Mouse (Mus musculus) mouse trophoblast stem cell (cell line): ENCODE data around the gene Abca12.

Source experiments
- in situ Hi-C, 2 experiments: fragments of 300-500 bp; cut with MseI, MboI; formaldehyde crosslinking; loops; 2 replicates in 1 of 2; 3 replicates in 1 of 2; pipeline ENCODE4 v1.15.1; 2025

Abca12 gene

DNA sequence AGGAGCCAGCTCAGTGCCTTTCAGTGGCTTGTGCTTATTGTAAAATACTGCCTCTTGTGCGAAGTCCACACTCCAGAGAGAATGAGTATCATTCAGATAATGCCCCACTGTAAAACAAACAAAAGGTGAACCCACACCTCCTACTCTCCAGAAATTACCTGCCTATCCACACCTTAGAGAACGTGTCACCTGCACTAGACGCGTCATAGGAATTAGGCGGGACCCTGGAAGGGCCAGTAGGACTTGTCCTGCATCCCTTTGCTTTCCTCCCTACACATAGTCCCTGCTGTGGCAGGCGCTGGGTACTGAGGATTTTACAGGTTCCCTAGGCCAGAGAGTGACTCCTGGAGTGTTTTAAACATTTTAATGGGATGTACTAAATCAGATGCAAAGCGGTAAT lies at the start of gene Abca12:
Gene Abca12 (minus strand): TSS at position 101 of the 400 bp plus-strand sequence.
- in situ Hi-C loops: no loop called here

DNA sequence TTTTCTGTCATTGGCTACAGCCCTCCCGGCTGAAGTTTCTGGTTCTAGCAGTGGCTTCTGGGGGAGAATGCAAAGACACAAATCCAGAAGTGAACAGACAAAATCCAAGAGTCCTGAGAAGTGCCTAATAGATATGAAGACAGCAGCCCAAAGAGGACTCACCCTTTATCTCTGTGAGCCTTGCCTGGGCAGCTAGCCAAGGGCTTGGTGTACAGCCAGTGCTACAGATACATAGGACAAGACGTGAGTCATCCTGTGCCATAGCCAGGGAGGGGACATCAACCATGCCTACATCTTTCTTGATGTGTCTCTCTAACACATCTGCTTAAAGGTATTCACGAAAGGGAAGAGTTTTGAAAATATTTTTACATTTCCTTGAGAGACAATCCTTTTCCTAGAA lies 43.3 kb upstream of the Abca12 start:
- in situ Hi-C loops: no loop called here

DNA sequence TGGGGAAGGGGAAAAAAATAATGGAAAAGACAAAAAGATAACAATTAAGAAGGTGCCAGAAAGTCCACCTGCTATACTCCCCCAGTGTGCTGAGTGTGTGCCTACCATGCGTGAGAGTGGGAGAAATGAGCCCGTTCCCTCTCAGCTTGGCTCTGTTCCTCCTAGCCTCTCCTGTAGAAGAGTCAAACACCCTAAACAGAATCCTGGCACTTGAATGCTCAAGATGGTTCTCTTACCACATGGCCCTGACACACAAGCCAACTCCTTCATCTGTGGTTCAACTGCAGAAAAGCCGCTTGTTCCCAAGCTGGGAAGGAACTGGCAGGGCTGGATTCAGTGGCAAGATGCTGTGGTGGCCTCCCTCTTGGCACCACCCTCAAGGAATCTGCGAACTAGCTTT lies 32.7 kb upstream of the Abca12 start:
- in situ Hi-C loops: no loop called here

DNA sequence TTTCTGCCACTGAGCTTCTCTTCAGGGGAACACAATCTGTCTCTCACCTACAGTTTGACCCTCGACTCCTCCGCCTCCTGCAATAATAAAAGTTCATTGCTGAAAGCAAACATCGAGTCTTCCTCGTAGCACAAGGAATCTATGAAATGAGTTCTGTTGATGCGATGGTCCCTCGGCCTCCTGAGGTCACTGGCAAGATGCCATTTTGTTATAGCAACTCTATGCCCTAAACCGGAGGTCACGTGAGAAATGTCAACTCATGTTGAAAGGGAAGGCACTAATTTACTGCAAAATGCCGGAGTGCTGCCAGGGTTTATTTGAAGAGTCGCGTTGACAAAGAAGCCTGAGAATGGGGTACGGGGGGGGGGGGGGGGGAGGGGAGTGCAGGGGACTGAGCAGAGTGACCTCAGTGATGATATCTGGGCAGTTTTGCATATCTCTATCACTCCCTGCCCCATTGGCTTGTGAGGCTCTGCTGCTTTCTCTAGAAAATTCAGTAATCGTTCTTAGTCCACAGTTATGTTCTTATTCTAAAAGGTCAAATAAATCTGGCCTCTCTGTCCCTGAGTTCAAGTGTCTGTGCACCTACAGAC lies 7.1 kb upstream of the Abca12 start:
- in situ Hi-C loops: no loop called here

DNA sequence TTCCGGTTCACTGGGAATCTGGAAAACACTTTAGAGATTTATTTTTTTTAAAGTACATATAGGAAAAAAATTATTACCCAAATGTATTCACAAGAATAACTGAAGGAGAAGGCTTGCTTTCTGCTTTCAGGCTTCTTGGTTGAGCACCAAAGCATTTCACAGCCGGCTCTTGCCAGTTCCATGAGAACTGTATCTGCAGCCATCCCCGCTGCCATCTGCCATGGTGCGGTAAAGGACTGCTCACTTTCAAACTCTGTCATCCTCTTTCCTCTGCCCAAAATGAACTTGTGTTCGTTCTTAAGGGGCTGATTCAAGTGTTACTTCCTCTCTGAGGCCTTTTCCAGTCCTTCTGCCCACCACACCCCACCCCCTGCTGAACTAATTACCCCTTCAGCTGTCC lies 3.8 kb upstream of the Abca12 start:
- in situ Hi-C loops: no loop called here

DNA sequence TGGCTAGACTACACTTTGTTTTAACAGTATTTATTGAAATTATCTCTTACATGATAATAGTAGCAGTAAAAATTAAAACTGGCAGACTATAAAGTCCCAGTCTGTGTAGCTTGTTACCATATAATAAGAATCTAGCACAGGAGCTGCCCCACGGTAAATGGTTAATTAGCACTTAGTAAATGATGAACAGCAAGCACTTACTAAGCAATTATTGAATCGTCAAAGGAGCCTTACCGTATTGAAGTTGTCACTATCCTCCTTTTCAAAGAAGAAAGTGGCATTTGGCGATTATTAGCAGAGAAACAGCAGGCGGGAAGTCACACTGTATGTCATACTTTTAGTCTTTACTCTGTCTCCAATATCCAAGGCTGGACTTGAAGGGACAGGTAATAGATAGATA lies 3.2 kb upstream of the Abca12 start:
- in situ Hi-C loops: no loop called here

DNA sequence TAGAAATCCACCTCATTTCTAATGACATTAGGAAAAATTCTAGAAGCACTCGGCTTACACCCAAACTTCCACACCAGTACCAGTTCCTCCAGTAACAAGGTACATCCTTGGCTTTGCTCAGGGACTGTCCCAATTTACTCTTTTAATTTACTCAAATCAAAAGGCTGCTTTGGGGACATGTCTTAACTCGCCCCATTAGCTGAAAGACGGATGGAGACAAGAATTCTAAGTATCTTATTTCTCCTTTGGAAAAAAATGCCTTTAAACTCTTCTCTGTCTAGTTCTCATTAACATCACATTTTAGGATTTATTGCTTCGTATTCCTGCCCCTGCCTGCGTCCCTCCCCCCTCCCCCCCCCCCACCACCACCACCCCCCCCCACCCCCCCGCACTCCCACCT lies 626 bp downstream of the Abca12 start:
- in situ Hi-C loops: no loop called here

DNA sequence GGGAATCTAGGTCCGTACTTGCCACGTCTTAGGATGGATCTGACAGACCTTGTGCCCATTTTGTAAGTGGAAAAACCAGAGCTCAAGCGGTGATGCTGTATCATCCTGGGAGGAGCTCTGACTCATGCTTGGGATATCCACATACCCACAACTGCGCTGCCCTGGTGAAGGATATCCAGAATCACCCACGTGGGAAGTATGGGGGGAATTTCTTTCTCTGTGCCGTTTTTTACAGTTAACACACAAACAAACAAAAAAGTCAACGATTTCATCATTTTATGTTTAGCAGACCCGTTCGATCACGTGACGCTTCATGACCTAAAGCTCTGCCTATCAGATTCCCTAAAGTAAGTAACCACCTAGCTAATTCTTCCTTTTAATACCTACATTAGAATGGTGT lies 1.6 kb downstream of the Abca12 start:
- in situ Hi-C loops: no loop called here

DNA sequence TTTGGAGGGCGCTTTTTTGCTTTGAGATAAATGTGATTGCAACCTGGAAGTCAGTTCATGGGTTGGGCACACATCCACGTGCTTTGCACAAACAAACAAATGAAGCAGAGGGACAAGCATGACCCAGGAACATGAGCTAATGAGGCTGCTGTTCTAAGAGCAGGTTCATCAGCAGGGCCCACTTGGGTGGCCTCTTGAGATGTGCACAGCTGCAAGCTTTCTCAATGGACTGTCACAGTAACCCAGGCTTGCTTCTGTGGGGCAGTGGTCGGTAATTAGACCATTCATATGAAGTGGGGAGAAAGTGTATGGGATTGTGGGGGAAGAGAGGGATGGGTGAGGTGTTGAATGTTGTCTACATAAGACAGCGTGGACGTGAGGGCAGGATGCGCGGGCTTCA lies 7.0 kb downstream of the Abca12 start:
- in situ Hi-C loops: no loop called here

DNA sequence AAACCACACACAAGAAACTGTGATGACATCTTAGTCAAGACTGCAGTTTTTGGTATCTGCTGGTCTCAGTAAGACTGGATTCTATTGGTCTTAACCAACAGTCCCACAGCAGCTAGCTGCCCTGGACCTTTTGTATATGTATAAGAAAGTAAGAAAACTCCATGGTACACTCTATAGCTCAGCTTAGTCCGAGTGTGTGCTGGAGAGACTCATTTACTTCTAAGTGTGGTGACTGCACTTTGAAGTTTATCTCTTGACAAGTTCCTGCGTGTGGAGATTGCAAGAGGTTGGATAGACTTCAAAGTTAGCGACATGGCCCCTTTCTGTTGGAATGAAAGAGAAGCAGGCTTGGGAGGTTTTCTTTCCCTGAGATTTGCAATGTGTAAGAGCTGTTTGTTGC lies 17.1 kb downstream of the Abca12 start:
- in situ Hi-C loops: no loop called here

DNA sequence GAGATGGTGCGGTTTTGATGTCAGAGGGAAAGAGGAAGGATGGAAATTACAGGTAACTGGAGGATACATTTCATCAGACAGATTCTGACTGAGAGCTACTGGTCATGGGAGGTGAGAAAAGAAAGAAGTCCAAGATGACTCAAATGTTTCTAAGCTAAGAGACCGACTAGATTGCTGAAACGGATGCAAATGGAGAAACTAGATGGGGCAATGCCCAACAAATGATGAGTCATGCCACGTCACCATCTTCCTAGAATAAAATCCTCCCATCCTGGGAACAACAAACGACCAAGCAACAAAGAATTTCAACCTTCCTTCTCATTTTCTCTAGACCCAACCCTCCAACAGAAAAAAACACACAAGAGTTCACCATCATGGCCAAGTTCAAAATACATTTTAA lies 18.6 kb downstream of the Abca12 start:
- in situ Hi-C loops: no loop called here

DNA sequence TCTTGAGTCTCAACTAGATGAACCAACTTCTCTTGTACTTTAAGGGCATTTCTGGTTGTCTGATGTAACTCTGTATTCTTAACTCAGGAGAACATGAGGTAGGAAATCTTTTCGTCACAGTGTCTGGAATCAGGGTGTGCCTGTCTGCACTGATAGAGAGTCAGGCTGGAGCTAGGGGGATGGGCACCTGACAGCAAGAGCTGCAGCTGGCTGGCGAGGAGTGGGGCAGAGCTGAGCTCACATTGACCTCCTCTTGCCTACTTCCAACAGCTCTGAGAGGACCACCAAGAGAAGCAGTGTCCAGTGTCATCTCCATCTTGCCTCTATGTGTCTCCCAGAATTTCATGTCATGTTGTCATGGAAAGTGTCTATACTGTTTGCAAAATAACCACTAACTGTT lies 20.5 kb downstream of the Abca12 start:
- in situ Hi-C loops: no loop called here

DNA sequence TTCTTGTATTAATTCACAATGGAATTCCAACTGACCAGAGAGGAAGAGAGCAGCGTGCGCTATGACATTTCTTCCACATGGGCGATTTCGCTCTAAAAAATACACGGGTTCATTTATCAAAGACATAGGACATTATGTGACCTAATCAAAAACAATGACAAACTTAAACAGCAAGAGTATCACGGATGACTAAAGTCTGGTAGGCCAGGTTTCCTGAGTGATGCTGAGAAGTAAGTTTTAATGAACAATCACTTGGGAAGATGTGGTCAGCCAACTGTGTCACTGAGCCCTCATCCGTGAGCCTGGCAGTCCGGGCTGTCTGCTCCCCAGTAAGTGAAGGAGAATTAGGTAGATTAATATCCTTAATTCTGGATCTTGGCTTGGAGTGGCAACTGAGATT lies 21.2 kb downstream of the Abca12 start:
- in situ Hi-C loops: no loop called here

DNA sequence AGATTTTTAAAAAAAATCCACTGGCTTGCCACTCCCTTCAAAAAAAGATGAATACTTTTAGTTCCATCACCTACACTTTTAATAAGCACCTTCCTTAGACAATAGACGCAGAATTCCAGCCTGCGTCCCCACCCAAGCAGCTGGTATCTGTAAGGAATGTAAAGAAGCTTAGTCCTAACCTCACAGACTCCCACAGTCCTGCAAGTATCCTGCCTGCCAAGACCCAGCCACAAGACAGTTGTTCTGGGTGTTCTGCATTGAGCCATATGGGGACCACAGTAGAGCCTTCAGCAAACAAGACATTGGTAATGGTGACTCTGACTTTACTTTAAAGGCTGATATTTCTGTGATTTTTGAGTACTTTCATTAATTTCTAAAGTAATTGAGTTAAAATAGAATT lies 22.2 kb downstream of the Abca12 start:
- in situ Hi-C loops: no loop called here

DNA sequence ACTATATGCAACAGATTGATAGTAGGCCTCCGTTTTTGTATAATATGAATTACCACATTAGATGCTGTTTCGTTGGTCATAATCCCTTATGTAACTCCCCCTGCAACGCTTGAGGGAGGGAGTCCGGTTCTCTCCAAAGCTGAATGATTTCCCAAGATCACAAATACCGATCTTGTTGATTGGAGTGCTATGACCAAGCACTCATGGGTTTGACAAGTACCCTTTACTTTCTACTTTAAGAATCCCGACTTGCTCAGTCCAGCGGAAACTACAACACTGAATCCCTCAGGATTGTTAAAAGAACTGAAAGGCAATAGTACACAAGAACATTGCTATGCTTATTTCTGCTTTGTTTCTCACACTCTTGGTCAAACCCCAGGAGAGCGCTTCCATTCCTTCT lies 28.1 kb downstream of the Abca12 start:
- in situ Hi-C loops: no loop called here

DNA sequence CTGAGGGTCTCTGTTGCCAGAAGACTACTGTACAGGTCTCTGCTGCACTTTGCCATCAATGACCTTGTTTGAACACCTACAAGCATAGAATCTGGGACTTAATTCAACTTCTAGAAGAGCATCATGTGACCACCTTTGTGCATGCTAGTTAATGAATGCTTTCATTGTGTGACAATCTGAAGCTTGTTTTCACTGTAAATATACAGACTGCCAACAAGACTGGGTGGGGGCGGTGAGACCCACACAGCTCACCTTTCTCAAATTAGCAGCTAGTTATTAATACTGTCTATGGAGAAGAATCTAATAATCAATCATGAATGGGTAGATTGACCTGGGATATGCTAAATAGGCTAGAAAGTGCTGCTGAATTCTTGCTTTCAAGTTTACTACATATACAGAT lies 30.6 kb downstream of the Abca12 start:
- in situ Hi-C loops: no loop called here

DNA sequence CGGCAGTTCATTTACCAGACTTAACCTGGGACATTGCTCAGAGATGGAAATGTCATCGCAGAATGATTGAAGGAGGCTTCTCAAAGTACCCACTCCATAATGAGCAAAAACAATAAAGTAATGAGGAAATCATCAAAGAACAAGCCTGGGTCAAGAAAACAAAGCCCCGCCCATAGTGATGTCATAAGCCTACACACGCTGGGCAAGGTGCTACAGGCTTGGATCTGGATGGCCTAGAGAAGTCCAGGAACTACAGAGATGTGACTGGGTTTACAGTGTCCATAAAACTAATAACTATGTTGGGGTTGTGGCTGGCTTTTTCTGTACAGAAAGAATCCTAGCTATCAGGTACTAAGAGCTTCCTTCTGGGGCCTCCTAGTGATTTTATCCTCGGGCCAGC lies 41.6 kb downstream of the Abca12 start:
- in situ Hi-C loops: no loop called here

DNA sequence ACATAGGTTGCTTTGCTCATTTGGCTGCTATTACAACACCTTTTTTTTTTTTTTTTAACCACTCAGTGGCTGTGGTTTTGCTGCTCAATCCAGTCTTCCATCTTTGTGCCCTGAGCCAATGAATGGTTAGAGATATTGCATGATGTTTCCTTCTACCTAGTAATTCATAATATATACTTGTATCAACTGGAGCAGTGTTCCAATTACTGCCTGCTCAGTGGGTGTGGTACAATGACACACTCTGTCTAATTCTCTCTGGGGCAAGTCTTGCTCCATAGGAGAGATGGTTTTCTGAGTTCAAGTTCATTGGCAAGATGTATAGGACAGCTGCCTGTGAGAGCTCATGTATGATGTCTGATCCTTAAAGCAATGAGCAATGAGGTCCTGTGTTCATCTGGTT lies 44.4 kb downstream of the Abca12 start:
- in situ Hi-C loops: no loop called here

DNA sequence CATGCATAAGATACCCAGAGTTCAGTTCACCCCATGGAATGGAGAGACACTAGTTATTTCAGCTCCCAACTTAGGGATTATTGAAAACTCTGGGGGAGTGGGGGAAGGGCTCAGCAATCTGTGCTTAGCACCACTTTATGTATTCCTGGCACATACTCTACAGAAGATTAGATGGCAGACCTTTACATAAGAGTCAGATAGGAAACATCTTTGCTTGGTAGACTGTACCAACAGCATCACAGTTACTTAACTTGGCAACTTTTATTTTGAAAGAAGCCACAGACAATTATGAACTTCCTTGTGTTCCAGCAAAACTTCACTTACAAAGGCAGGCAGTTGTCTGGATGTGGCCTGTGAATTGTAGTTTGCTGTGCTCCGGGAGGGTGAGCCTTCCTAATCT lies 46.9 kb downstream of the Abca12 start:
- in situ Hi-C loops: no loop called here

DNA sequence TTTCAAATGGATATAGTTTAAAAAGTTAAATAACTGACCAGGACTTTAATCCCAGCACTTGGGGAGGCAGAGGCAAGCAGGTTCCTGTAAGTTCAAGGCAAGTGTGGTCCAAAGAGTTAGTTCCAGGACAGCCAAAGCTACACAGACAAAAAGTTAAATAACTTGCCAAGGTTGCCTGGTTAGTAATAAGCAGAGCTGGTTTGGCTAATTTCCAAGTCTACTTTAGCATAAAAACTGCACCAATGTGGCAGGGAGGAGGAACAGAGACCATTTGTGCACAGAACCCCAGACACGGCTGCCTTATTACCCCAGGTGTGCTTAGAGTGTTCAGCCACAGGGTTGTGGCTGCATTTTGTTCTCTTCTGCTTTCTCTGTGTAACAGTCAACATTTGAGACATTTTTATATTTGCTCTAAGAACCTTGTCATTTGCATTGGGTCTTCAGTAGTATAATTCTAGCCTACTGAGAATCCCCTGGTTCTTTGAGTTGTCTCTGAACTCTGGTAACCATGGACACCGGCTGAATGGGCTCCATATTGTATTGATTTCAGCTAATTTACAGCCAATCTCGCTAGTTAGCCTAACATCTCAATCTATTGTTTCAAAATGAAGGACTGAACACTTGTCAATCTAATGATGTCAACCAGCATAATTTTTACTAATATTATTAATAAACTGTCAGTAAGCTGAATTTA lies 71.7 kb downstream of the Abca12 start:
- in situ Hi-C loops: no loop called here

DNA sequence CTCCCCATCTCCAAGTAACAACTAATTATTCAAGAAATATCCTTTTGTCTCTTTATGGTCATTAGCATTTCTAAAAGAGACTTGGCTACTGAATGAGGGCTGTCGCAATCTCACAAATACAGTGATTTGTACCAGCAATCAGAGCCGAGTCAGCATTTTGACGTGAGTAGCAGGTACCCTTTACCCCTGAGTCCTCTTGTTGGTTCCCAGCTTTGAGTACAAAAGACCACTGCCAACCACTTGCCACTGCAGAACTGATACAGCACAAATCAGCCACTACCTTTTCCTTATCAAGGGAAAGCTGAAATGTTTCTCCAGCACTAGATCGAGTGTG lies 72.5 kb downstream of the Abca12 start:
- in situ Hi-C loops: no loop called here

DNA sequence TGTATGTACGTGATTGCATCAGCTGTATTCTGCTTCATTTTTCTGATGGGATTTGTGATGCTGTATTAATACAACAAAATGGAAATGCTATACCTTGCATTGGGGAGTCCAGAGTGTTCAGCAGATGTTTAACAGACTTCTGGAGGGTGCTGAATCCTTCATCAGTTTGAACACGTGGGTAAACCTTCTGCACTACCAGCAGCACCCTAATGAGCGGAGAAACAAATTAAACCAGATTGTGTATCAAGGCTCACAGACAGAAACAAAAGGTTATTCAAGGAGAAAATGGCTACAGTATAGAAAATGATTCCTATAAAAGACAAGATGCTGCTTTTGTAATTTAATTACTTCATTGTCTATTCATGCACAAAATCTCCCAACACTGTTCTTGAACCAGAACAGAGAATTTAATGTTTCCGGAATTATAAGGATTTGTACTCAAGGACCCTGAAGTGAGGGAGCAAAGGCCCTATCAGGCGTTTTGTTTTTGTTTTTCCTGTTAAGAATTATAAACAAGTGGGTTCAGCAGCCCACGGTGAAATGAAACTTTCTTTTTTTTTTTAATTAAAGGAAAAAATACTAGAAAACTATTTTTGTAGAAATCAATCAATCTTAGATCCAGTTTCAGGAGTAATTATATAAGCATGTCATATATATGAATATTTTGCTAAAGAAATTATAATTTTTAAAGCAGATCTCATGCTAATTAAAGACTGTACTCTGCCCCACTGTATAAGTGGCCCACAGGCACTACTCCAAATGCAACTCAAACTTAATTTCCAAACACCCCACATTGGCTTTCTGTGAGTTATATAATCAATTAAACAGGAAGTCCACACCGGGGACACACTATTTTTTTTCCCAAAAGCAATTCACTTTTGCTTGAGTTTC lies 73.1 kb downstream of the Abca12 start:
- in situ Hi-C loops: no loop called here
